Mouse (Mus musculus): ENCODE data around the gene Zfp12.

- TF ChIP-seq NRF1 (IDR thresholded peaks at IDR 0.05; ENCODE audit: low read depth, low read length): no peak
- TF ChIP-seq MXI1 (IDR thresholded peaks at IDR 0.05; ENCODE audit: low read depth, low read length): no peak
- no peak for TF ChIP-seq POLR2A (IDR thresholded peaks at IDR 0.05; ENCODE audit: low read depth, low read length)
- no peak for TF ChIP-seq CHD1 (IDR thresholded peaks at IDR 0.05; ENCODE audit: low read depth, low read length)
- no peak for TF ChIP-seq ZMIZ1 (IDR thresholded peaks at IDR 0.05; ENCODE audit: low read depth, low read length)
- no peak for TF ChIP-seq UBTF (IDR thresholded peaks at IDR 0.05; ENCODE audit: low read depth, low read length)
- no peak for TF ChIP-seq USF1 (IDR thresholded peaks at IDR 0.05; ENCODE audit: low read depth, low read length)
- TF ChIP-seq CTCF (conservative IDR thresholded peaks at IDR 0.05 in 1 of 2, IDR thresholded peaks at IDR 0.05 in 1 of 2; ENCODE audit: low read depth in 2 of 2, low read length in 2 of 2): no peak
- TF ChIP-seq SIN3A (IDR thresholded peaks at IDR 0.05; ENCODE audit: low read length): no peak
- no peak for TF ChIP-seq MAX (IDR thresholded peaks at IDR 0.05; ENCODE audit: low read length)
- no peak for TF ChIP-seq TBP (conservative IDR thresholded peaks at IDR 0.05; ENCODE audit: low read depth, low read length)
- no peak for TF ChIP-seq KAT2A (IDR thresholded peaks at IDR 0.05; ENCODE audit: insufficient replicate concordance, low read length)
- no peak for TF ChIP-seq CHD2 (IDR thresholded peaks at IDR 0.05; ENCODE audit: low read length)
- TF ChIP-seq NELFE (IDR thresholded peaks at IDR 0.05; ENCODE audit: low read depth, low read length): no peak
Measured at GRCm38 (mm10) chr5:143226790-143227189, 8.2 kb upstream of the Zfp12 start, which contains the start of gene Spdye4a.
